Mouse (Mus musculus) olfactory bulb, adult 2 months (tissue): ENCODE results near the gene Sbk1.

ENCODE experiments used
- CTCF ChIP-seq: fragments of 200-500 bp; IDR thresholded peaks from 2 replicates; pipeline ENCODE4 v1.5.1; 2012; ENCODE audit warnings: low read depth, mild to moderate bottlenecking, low read length, moderate library complexity; ENCODE audit not compliant: insufficient read depth
- POLR2A ChIP-seq: fragments of 200-500 bp; IDR thresholded peaks from 2 replicates; pipeline ENCODE4 v1.6.1; 2012; ENCODE audit warnings: mild to moderate bottlenecking, low read depth, low read length, moderate library complexity; ENCODE audit not compliant: insufficient read depth

GRCm38 (mm10) chr7:126329907-126330645, 57.7 kb downstream of the Sbk1 start:
- TF ChIP-seq CTCF (no peak), POLR2A (no peak)
